Mouse (Mus musculus): ENCODE results near the gene Kirrel3. TPM values are rescaled to one million over a fixed set of nuclear protein-coding genes. Genes with fewer than 3 reads are reported as not detected.

Kirrel3 gene
- polyA plus RNA-seq, 1 experiment from 2014 or later = 2.5 TPM

- H3K36me3 ChIP-seq (replicated peaks; ENCODE audit: control insufficient read depth, insufficient read depth, low read depth, low read length) = no peaks in the 10 kb centered on the region
- H3K4me1 ChIP-seq (ENCODE audit: control insufficient read depth, insufficient read depth, low read length) = no peaks in the 10 kb centered on the region
- no peak for ATAC-seq (replicated peaks; ENCODE audit: insufficient number of reproducible peaks, low FRiP score, low TSS enrichment, low read depth)
- no peak overlapping the region for H3K9ac ChIP-seq (replicated peaks; ENCODE audit: low read length)
- 87% methylated on average over 4 of the region's 4 CpGs for WGBS
- no peak for DNase-seq (ENCODE audit: low spot score)
- no peaks in the 10 kb centered on the region for H3K27me3 ChIP-seq (ENCODE audit: control insufficient read depth, insufficient read depth, low read length)
- H3K27ac ChIP-seq (replicated peaks; ENCODE audit: low read depth, low read length) = no peak overlapping the region
- H3K9me3 ChIP-seq (replicated peaks; ENCODE audit: control insufficient read depth, low read length) = no peaks in the 10 kb centered on the region
- no peak overlapping the region for H3K4me3 ChIP-seq (ENCODE audit: low read depth, low read length)
- H3K4me2 ChIP-seq (ENCODE audit: low read depth, low read length) = no peak overlapping the region
These were observed 365.4 kb downstream of the Kirrel3 start for GRCm38 (mm10) chr9:34851136-34851535.

- Histone ChIP-seq H3K27ac (replicated peaks; ENCODE audit: low read depth, low read length) (no peak overlapping the region), H3K4me3 (ENCODE audit: low read depth, low read length) (no peak overlapping the region), H3K36me3 (replicated peaks; ENCODE audit: control insufficient read depth, insufficient read depth, low read depth, low read length) (no peaks in the 10 kb centered on the region), H3K27me3 (ENCODE audit: control insufficient read depth, insufficient read depth, low read length) (no peaks in the 10 kb centered on the region), H3K4me2 (ENCODE audit: low read depth, low read length) (no peak overlapping the region), H3K9ac (replicated peaks; ENCODE audit: low read length) (no peak overlapping the region), H3K9me3 (replicated peaks; ENCODE audit: control insufficient read depth, low read length) (no peaks in the 10 kb centered on the region), H3K4me1 (ENCODE audit: control insufficient read depth, insufficient read depth, low read length) (no peaks in the 10 kb centered on the region)
- ATAC-seq (replicated peaks; ENCODE audit: insufficient number of reproducible peaks, low FRiP score, low TSS enrichment, low read depth) = no peak
- peak; percentile 48 for DNase-seq (ENCODE audit: low spot score)
- WGBS = 65% methylated on average over 9 of the region's 9 CpGs
These were observed 371.9 kb downstream of the Kirrel3 start for GRCm38 (mm10) chr9:34857575-34857974.

- no peaks in the 10 kb centered on the region for H3K9me3 ChIP-seq (replicated peaks; ENCODE audit: control insufficient read depth, low read length)
- no peak overlapping the region for H3K27ac ChIP-seq (replicated peaks; ENCODE audit: low read depth, low read length)
- no peak overlapping the region for H3K4me3 ChIP-seq (ENCODE audit: low read depth, low read length)
- WGBS = 93% methylated on average over 9 of the region's 10 CpGs
- H3K36me3 ChIP-seq (replicated peaks; ENCODE audit: control insufficient read depth, insufficient read depth, low read depth, low read length) = no peaks in the 10 kb centered on the region
- H3K27me3 ChIP-seq (ENCODE audit: control insufficient read depth, insufficient read depth, low read length) = no peaks in the 10 kb centered on the region
- DNase-seq (ENCODE audit: low spot score) (no peak), ATAC-seq (replicated peaks; ENCODE audit: insufficient number of reproducible peaks, low FRiP score, low TSS enrichment, low read depth) (no peak)
- no peaks in the 10 kb centered on the region for H3K4me1 ChIP-seq (ENCODE audit: control insufficient read depth, insufficient read depth, low read length)
- no peak overlapping the region for H3K4me2 ChIP-seq (ENCODE audit: low read depth, low read length)
- no peak overlapping the region for H3K9ac ChIP-seq (replicated peaks; ENCODE audit: low read length)
These were observed 372.4 kb downstream of the Kirrel3 start for GRCm38 (mm10) chr9:34858071-34858470.

- Histone ChIP-seq H3K4me2 (ENCODE audit: low read depth, low read length) (no peak overlapping the region), H3K27me3 (ENCODE audit: control insufficient read depth, insufficient read depth, low read length) (no peaks in the 10 kb centered on the region), H3K9me3 (replicated peaks; ENCODE audit: control insufficient read depth, low read length) (no peaks in the 10 kb centered on the region), H3K36me3 (replicated peaks; ENCODE audit: control insufficient read depth, insufficient read depth, low read depth, low read length) (no peaks in the 10 kb centered on the region), H3K27ac (replicated peaks; ENCODE audit: low read depth, low read length) (no peak overlapping the region), H3K4me1 (ENCODE audit: control insufficient read depth, insufficient read depth, low read length) (no peaks in the 10 kb centered on the region), H3K9ac (replicated peaks; ENCODE audit: low read length) (no peak overlapping the region), H3K4me3 (ENCODE audit: low read depth, low read length) (no peak overlapping the region)
- DNase-seq (ENCODE audit: low spot score) (no peak), ATAC-seq (replicated peaks; ENCODE audit: insufficient number of reproducible peaks, low FRiP score, low TSS enrichment, low read depth) (no peak)
- WGBS = 31% methylated on average over 4 of the region's 4 CpGs
These were observed 375.2 kb downstream of the Kirrel3 start for GRCm38 (mm10) chr9:34860934-34861333.

GRCm38 (mm10) chr9:34861775-34862174 is 376.1 kb downstream of the Kirrel3 start:
- Histone ChIP-seq H3K27me3 (ENCODE audit: control insufficient read depth, insufficient read depth, low read length) (no peaks in the 10 kb centered on the region), H3K4me2 (ENCODE audit: low read depth, low read length) (no peak overlapping the region), H3K36me3 (replicated peaks; ENCODE audit: control insufficient read depth, insufficient read depth, low read depth, low read length) (no peaks in the 10 kb centered on the region), H3K9ac (replicated peaks; ENCODE audit: low read length) (no peak overlapping the region), H3K4me1 (ENCODE audit: control insufficient read depth, insufficient read depth, low read length) (no peaks in the 10 kb centered on the region), H3K27ac (replicated peaks; ENCODE audit: low read depth, low read length) (no peak overlapping the region), H3K9me3 (replicated peaks; ENCODE audit: control insufficient read depth, low read length) (no peaks in the 10 kb centered on the region), H3K4me3 (ENCODE audit: low read depth, low read length) (no peak overlapping the region)
- ATAC-seq (replicated peaks; ENCODE audit: insufficient number of reproducible peaks, low FRiP score, low TSS enrichment, low read depth) (no peak), DNase-seq (ENCODE audit: low spot score) (peak; percentile 50)
- 64% methylated on average over 2 of the region's 2 CpGs for WGBS

GRCm38 (mm10) chr9:34865606-34866005 is 379.9 kb downstream of the Kirrel3 start:
- no peaks in the 10 kb centered on the region for H3K9me3 ChIP-seq (replicated peaks; ENCODE audit: control insufficient read depth, low read length)
- H3K4me1 ChIP-seq (ENCODE audit: control insufficient read depth, insufficient read depth, low read length) = no peaks in the 10 kb centered on the region
- WGBS = 79% methylated on average over 6 of the region's 6 CpGs
- H3K27me3 ChIP-seq (ENCODE audit: control insufficient read depth, insufficient read depth, low read length) = no peaks in the 10 kb centered on the region
- DNase-seq (ENCODE audit: low spot score) (no peak), ATAC-seq (replicated peaks; ENCODE audit: insufficient number of reproducible peaks, low FRiP score, low TSS enrichment, low read depth) (no peak)
- no peak overlapping the region for H3K27ac ChIP-seq (replicated peaks; ENCODE audit: low read depth, low read length)
- H3K36me3 ChIP-seq (replicated peaks; ENCODE audit: control insufficient read depth, insufficient read depth, low read depth, low read length) = no peaks in the 10 kb centered on the region
- H3K4me3 ChIP-seq (ENCODE audit: low read depth, low read length) = no peak overlapping the region
- no peak overlapping the region for H3K9ac ChIP-seq (replicated peaks; ENCODE audit: low read length)
- no peak overlapping the region for H3K4me2 ChIP-seq (ENCODE audit: low read depth, low read length)

- DNase-seq (ENCODE audit: low spot score) (peak; percentile 21), ATAC-seq (replicated peaks; ENCODE audit: insufficient number of reproducible peaks, low FRiP score, low TSS enrichment, low read depth) (0 out of 2 replicates have a peak, but pooled peaks have one; percentile 29)
- Histone ChIP-seq H3K4me1 (ENCODE audit: control insufficient read depth, insufficient read depth, low read length) (no peaks in the 10 kb centered on the region), H3K27ac (replicated peaks; ENCODE audit: low read depth, low read length) (no peak overlapping the region), H3K4me2 (ENCODE audit: low read depth, low read length) (no peak overlapping the region), H3K36me3 (replicated peaks; ENCODE audit: control insufficient read depth, insufficient read depth, low read depth, low read length) (no peaks in the 10 kb centered on the region), H3K9ac (replicated peaks; ENCODE audit: low read length) (no peak overlapping the region), H3K4me3 (ENCODE audit: low read depth, low read length) (no peak overlapping the region), H3K27me3 (ENCODE audit: control insufficient read depth, insufficient read depth, low read length) (no peaks in the 10 kb centered on the region), H3K9me3 (replicated peaks; ENCODE audit: control insufficient read depth, low read length) (no peaks in the 10 kb centered on the region)
- 57% methylated on average over 15 of the region's 15 CpGs for WGBS
These were observed 385.7 kb downstream of the Kirrel3 start for GRCm38 (mm10) chr9:34871316-34871966.

GRCm38 (mm10) chr9:34875238-34875637 is 389.5 kb downstream of the Kirrel3 start:
- no peak for ATAC-seq (replicated peaks; ENCODE audit: insufficient number of reproducible peaks, low FRiP score, low TSS enrichment, low read depth)
- no peaks in the 10 kb centered on the region for H3K9me3 ChIP-seq (replicated peaks; ENCODE audit: control insufficient read depth, low read length)
- H3K4me1 ChIP-seq (ENCODE audit: control insufficient read depth, insufficient read depth, low read length) = no peaks in the 10 kb centered on the region
- H3K4me2 ChIP-seq (ENCODE audit: low read depth, low read length) = no peak overlapping the region
- no peak overlapping the region for H3K4me3 ChIP-seq (ENCODE audit: low read depth, low read length)
- DNase-seq (ENCODE audit: low spot score) = no peak
- H3K36me3 ChIP-seq (replicated peaks; ENCODE audit: control insufficient read depth, insufficient read depth, low read depth, low read length) = no peaks in the 10 kb centered on the region
- WGBS = 73% methylated on average over 6 of the region's 6 CpGs
- H3K9ac ChIP-seq (replicated peaks; ENCODE audit: low read length) = no peak overlapping the region
- H3K27me3 ChIP-seq (ENCODE audit: control insufficient read depth, insufficient read depth, low read length) = no peaks in the 10 kb centered on the region
- no peak overlapping the region for H3K27ac ChIP-seq (replicated peaks; ENCODE audit: low read depth, low read length)
